Mouse (Mus musculus) lung, adult 2 months (tissue): ENCODE data around the gene Mpv17. TPM values are rescaled to one million over a fixed set of nuclear protein-coding genes. Genes with fewer than 3 reads are reported as not detected.

ENCODE experiments used
- DNase-seq: peaks from one replicate; pipeline ENCODE4 v3.0.0; 2022
- H3K4me1 ChIP-seq: fragments of 200-500 bp; 2 replicates; pipeline ENCODE4 v1.6.1; 2011; ENCODE audit warnings: low read length; ENCODE audit not compliant: control insufficient read depth, insufficient read depth
- H3K4me3 ChIP-seq: fragments of 200-500 bp; replicated peaks from 2 replicates; pipeline ENCODE3; 2011; ENCODE audit warnings: low read depth, mild to moderate bottlenecking, control low read depth, low read length; ENCODE audit errors: extremely low read depth
- CTCF ChIP-seq: fragments of 200-500 bp; IDR thresholded peaks from 2 replicates; pipeline ENCODE4 v1.5.1; 2011; ENCODE audit warnings: mild to moderate bottlenecking, low read length, control low read depth; ENCODE audit not compliant: insufficient read depth
- POLR2A ChIP-seq: fragments of 200-500 bp; IDR thresholded peaks from 2 replicates; pipeline ENCODE4 v1.6.1; 2011; ENCODE audit warnings: low read depth, mild to moderate bottlenecking, control low read depth, low read length, borderline replicate concordance; ENCODE audit errors: extremely low read depth
- WGBS: fragments of 180-500 bp; shearing (Covaris S2); methylation state at CpG from one replicate; pipeline ENCODE4 v1.1.7; 2018; 5-methylcytosine and 5-hydroxymethylcytosine counted together
- polyA plus RNA-seq: library from polyadenylated mRNA; depleted of rRNA; stranded (reverse); fragments of >200 nt; gene quantifications from 2 replicates; pipeline ENCODE4 v1.2.3, GENCODE M21; 2012

Gene Mpv17
- polyA plus RNA-seq, 1 experiment, result 93.4 TPM

GRCm38 (mm10) chr5:31116354-31116753 is 37.7 kb downstream of the Mpv17 start, which contains the start of gene Trim54:
Gene Trim54 (plus strand): TSS chr5:31116712.
- 26% methylated on average over 3 of the region's 3 CpGs for whole genome bisulfite sequencing
- Histone ChIP-seq H3K4me3 (no peak within 1 kb of the TSS), H3K4me1 (no peaks in the 10 kb centered on the region)
- TF ChIP-seq POLR2A (no peak), CTCF (no peak)
- no peak for DNase-seq

GRCm38 (mm10) chr5:31110781-31111180 is 43.3 kb downstream of the Mpv17 start:
- DNase-seq, result no peak
- Histone ChIP-seq H3K4me1 (no peaks in the 10 kb centered on the region), H3K4me3 (no peak overlapping the region)
- WGBS, result 25% methylated on average over 7 of the region's 7 CpGs
- TF ChIP-seq POLR2A (no peak), CTCF (no peak)

DNA sequence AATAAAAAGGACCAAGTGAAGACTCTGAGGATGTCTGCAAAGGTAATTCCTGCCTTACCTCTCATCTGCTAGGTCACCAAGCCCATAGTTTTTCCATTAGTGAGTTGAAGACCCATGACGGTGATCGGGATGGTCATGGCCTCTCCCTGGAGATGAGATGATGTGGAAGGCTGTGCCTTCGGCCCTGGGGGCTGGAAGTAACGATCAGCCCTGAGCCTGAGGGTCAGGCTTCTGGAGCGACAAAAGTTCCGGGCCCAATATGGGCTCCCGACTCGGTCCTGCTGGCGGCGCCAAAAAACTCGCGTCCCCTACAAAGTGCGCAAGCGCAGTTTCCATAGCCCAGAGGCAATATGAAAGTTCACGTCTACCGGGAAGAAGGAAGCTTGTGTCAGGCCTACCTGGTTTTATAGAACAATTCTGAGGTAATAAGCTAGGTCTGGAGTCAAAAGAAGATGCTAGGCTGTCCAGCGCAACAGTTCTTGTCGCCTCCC is 46.0 kb downstream of the Mpv17 start, which contains the start of gene Slc30a3:
Gene Slc30a3 (minus strand): TSS at position 238 of the 491 bp plus-strand sequence.
- no peak for DNase-seq
- Histone ChIP-seq H3K4me3 (no peak within 1 kb of the TSS), H3K4me1 (no peaks in the 10 kb centered on the region)
- 84% methylated on average over 18 of the region's 18 CpGs for WGBS
- TF ChIP-seq CTCF (no peak), POLR2A (no peak)

- TF ChIP-seq CTCF (no peak), POLR2A (no peak)
- DNase-seq, result no peak
- Histone ChIP-seq H3K4me1 (no peaks in the 10 kb centered on the region), H3K4me3 (no peak within 1 kb of the TSS)
- 75% methylated on average over 9 of the region's 9 CpGs for WGBS
Observed at GRCm38 (mm10) chr5:31105814-31106335, 48.2 kb downstream of the Mpv17 start, which contains the start of gene Dnajc5g. Gene Dnajc5g (plus strand): TSS chr5:31106285.

DNA sequence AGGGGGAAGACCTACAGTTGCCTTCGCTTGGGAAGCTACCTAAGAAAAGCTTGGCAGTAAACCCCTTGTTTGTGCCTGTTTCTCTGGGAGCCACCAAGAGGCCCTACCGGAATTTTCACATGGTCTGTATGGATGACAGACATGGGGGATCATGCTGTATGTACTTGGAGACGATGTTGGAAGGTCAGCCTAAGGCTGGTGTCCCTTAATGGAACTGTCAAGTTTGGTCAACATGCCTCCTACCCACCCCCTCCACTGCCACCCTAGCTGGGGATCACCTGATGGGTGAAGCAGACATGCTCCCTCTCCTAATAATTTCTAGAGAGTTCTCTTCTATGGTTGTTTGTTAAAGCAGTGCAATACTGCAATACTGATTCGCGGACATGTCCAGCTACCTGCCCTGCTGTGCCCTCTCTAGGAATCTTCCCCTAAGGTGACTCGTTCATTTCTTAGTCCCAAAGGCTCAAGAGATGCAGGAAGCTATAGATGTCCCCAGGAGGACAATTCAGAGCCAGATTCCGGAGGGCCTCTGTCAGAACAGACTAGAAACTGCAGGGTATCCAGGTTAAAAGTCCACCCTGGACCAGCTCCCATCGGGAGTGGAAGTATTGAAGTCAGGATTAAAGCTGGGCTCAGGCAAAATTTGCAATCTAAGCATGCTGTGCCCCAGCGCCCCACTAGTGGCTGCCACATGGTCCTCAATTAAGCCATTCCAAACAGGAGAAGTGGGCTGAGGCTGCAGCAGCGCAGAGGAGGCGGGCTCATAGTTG is 58.2 kb downstream of the Mpv17 start:
- peak overlapping the region; percentile 7 for H3K4me3 ChIP-seq
- 36% methylated on average over 11 of the region's 11 CpGs for WGBS
- peaks cover 4% of the 10 kb centered on the region; the same call in 1 of the 2 replicates for H3K4me1 ChIP-seq
- no peak for TF ChIP-seq CTCF
- no peak for TF ChIP-seq POLR2A
- DNase-seq, result no peak

DNA sequence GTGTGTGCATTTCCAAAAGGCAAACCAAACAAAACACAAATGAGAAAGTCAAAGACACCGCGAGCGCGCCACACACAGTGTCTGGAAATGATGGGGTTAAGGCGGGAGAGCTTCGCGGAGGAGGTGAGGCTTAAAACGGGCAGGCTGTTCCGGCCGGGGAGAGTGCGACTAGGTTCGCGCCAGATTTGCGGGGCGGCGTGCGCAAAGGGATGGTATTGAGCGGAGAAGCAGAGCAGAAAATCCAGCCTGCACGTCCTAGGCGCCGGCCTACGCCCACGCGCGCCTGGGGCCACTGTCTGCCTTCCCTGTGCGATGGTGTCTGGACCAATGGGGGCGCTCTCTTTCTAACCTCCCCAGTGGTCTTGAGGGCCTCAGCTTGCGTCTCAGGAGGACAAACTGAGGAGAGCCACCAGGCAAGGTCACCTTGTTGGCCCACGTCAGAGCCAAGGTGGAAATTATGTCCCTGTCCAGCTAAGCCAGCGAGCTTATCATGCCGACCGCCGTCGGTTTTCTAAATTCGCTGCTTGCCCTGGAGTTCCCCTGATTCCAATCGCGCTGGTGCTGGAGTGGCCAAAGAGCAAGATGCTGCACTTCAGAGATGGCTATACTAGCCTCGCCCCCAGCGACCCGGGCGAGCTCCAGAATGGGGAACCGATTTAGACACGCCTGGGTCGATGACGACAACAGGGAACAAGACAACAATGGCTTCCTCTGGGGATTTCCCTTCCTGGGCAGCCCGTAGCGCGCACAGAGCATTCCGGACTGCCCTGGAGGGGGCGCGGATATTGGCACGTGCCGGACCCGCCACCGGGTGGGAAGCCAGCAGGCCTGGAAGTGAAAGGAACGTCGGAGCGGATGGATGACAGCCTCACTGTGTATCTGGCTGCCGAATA is 59.0 kb downstream of the Mpv17 start:
- H3K4me1 ChIP-seq, result peaks cover 4% of the 10 kb centered on the region; the same call in 1 of the 2 replicates
- TF ChIP-seq POLR2A (no peak), CTCF (no peak)
- WGBS, result under 1% methylated on average over 59 of the region's 59 CpGs
- peak; percentile 59 for DNase-seq
- peak overlapping the region; percentile 15 for H3K4me3 ChIP-seq

- TF ChIP-seq CTCF (no peak), POLR2A (no peak)
- DNase-seq, result no peak
- H3K4me3 ChIP-seq, result no peak overlapping the region
- peaks cover 4% of the 10 kb centered on the region; the same call in 1 of the 2 replicates for H3K4me1 ChIP-seq
- 2% methylated on average over 29 of the region's 29 CpGs for WGBS
Observed at GRCm38 (mm10) chr5:31094100-31094798, 59.8 kb downstream of the Mpv17 start.

DNA sequence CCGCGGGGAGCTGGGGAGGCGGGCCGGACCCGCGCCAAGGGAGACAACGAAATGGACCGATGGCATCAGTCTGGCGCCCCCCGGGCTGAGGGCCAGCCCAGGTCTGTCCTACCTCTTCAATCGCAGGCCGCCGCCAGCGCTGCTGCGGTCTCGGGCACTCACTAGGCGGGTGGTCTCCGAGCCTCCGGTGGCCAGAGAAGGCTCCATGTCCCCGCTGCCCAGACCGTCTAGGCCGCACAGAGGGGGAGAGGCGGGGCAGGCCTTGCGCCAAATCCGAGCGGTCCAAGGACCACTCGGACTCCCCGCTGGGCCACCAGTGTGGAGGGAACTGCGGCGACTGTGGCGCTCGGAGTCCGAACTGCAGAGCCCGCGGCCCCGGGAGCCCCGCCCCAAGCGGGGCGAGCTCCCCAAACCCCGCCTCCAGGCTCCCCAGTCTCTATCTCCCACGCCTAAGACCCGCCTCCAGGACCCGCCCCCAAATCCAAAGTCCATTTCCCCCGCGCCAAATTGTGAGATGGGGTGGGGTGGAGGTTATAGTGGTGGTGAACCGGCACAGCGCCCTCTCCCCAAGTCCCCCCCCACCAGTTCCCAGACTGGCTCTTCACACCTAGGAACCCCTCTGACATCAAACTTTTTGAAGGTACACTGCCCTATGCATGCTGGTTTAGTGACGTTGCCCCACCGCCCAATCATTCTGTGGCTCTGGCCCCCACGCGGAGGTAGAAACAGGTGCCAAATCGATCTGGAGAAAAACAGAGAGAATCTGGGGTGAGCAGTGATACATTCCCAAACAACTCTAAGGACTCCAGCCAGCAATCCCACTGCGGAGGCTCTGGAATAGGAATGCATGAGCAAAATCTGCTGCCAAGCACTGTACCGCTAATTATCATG is 60.7 kb downstream of the Mpv17 start:
- WGBS, result 2% methylated on average over 53 of the region's 54 CpGs
- no peak for TF ChIP-seq POLR2A
- no peak for TF ChIP-seq CTCF
- Histone ChIP-seq H3K4me3 (no peak overlapping the region), H3K4me1 (peaks cover 4% of the 10 kb centered on the region; the same call in 1 of the 2 replicates)
- DNase-seq, result peak; percentile 31
